ENCODE assay signal across 26 mouse cellular contexts in genomic region chr2:35151303-35151882, GRCm38 (mm10). TPM values are rescaled to one million over a fixed set of nuclear protein-coding genes. Genes with fewer than 3 reads are reported as not detected.
"Had no signal": no experiment of that assay in that cellular context is flagged by ENCODE, and none has a peak within 500 bp of the region (broad histone marks: within the 10 kb centered on the region; RNA-seq: fewer than 3 reads in every experiment).

No protein-coding gene starts in this region.

- H3K27me3 ChIP-seq: heart, embryonic 13.5 days; heart, embryonic 15.5 days; hindbrain, embryonic 13.5 days; hindbrain, embryonic 15.5 days; limb, embryonic 12.5 days; liver, embryonic 13.5 days; liver, embryonic 15.5 days had no signal

- DNase-seq: gastrocnemius, postnatal 14 days; gastrocnemius, postnatal 36 days; heart, adult 18-20 months; heart, postnatal 36 days; kidney, adult 18-20 months; kidney, adult 8-10 months; kidney, postnatal 10 days; kidney, postnatal 25 days; kidney, postnatal 4 days; liver; liver, embryonic 13.5 days; liver, postnatal 0 days had no signal

- ATAC-seq: hindbrain, postnatal 0 days; liver, postnatal 0 days had no signal

- H3K4me2 ChIP-seq: heart, embryonic 11.5 days; heart, embryonic 13.5 days; heart, embryonic 15.5 days; hindbrain, embryonic 13.5 days; hindbrain, embryonic 15.5 days; limb, embryonic 12.5 days; liver, embryonic 11.5 days; liver, embryonic 13.5 days; liver, embryonic 15.5 days had no signal

- H3K4me3 ChIP-seq: heart, embryonic 13.5 days; heart, embryonic 15.5 days; hindbrain, embryonic 13.5 days; hindbrain, embryonic 15.5 days; layer of hippocampus, adult 2 months; left cerebral cortex, adult 2 months; limb, embryonic 10.5 days; limb, embryonic 12.5 days; liver, embryonic 13.5 days; liver, embryonic 15.5 days had no signal

- H3K27ac ChIP-seq: heart, embryonic 13.5 days; heart, embryonic 15.5 days; hindbrain, embryonic 13.5 days; hindbrain, embryonic 15.5 days; hindbrain, postnatal 0 days; layer of hippocampus, adult 2 months; left cerebral cortex, adult 2 months; limb, embryonic 10.5 days; limb, embryonic 12.5 days; liver, embryonic 13.5 days; liver, embryonic 15.5 days had no signal

- H3K4me1 ChIP-seq: hindbrain, embryonic 13.5 days; hindbrain, embryonic 15.5 days; limb, embryonic 10.5 days; limb, embryonic 12.5 days; liver, embryonic 13.5 days; liver, embryonic 15.5 days had no signal

- H3K9me3 ChIP-seq: heart, embryonic 13.5 days; heart, embryonic 15.5 days; hindbrain, embryonic 13.5 days; hindbrain, embryonic 15.5 days; limb, embryonic 10.5 days; limb, embryonic 12.5 days; liver, embryonic 13.5 days; liver, embryonic 15.5 days had no signal

- H3K9ac ChIP-seq: heart, embryonic 13.5 days; heart, embryonic 15.5 days; hindbrain, embryonic 13.5 days; hindbrain, embryonic 15.5 days; limb, embryonic 12.5 days; liver, embryonic 13.5 days; liver, embryonic 15.5 days; liver, postnatal 0 days had no signal

RNA-seq across cellular contexts. Expression of gene AI182371, which starts 50.0 kb away (rescaled TPM):
- total RNA-seq: gastrocnemius, adult 18-20 months; heart, adult 18-20 months; hindbrain, postnatal 0 days had no signal
- polyA plus RNA-seq: hindbrain, embryonic 11.5 days; hindbrain, embryonic 13.5 days; limb, embryonic 10.5 days had no signal
